Mouse (Mus musculus): ENCODE measurements around the gene Ercc4.

Ercc4 gene

GRCm38 (mm10) chr16:13196626-13197025 is 87.1 kb downstream of the Ercc4 start:
- no peak for DNase-seq (ENCODE audit: low read depth, low spot score)

GRCm38 (mm10) chr16:13197293-13197692 is 87.8 kb downstream of the Ercc4 start:
- DNase-seq (ENCODE audit: low read depth, low spot score), result no peak

GRCm38 (mm10) chr16:13199204-13199603 is 89.7 kb downstream of the Ercc4 start:
- DNase-seq (ENCODE audit: low read depth, low spot score), result no peak

Data from CD4-positive helper T cell, adult 2 months (primary cell).